Mouse (Mus musculus): ENCODE results near the gene Sytl3.
A peak's percentile ranks its signal among the peaks of the same experiment; 100 is the strongest.

Sytl3 gene

DNA sequence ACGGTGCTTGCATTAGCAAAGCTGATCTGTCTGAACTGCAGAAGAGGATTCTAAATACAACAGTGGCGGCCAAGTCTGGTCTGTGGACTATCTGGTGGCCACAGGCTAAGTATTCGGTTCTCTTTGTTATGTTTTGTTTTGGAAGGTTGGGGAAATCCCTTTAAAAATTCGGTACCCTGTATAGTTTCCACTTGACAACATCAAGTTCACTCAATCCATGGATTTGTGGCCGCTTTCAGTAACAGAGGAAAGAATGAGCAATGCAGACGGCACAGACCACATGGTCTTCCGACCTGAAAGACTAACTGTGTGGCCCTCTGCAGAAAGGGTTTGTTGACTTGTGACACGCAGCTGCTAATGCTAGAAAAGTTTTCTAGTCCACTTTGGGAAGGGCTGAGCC is 100.0 kb downstream of the Sytl3 start:
- DNase-seq, result no peak

DNA sequence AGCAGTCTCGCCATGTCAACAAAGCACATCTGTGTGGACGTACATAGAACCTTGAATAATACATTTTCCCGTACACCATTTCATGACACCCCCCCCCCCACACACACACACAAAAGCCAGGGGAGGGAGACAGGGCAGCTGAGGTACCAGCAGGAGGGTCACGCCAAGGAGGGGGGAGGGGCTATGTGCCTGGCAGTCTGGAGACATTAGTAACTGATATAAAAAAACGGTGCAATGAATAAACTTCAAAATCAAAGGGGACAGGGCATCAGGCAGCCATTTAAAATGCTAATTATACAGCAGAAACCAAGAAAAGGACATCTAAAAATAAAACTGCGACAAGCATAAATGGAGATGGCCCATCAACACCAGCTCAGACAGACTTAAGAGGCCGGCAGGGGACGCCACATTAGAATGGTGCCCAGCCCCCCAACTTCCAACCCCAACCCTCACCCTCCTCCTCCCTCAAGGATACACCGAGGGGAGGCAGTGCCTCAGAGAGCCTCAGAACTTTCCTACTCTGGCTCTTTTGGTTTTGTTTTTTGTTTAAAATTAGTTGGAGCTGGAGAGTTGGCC is 100.9 kb downstream of the Sytl3 start:
- no peak for DNase-seq

- DNase-seq, result no peak
Measured at GRCm38 (mm10) chr17:6763513-6764226, 104.8 kb downstream of the Sytl3 start.

- no peak for DNase-seq
Measured at GRCm38 (mm10) chr17:6764227-6764593, 105.3 kb downstream of the Sytl3 start.

DNA sequence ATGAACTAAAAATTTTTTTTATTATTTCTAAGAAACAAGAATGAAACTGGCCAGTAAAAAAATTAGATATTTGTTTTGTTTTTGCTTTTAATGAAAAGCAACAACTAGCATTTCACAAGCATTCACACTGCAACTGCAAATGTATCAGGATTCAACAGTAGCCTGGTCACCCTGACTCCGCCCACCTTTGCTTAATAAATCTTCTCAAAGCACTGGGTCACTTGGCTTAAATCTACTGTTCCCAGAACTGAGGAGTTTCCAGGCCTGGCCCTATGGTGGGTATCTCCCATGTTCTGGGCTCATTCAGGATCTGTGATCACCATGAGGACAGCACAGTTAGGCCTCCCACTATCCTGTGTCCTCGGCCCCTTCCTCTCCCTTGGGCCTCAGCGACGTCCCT is 105.8 kb downstream of the Sytl3 start:
- no peak for DNase-seq

- DNase-seq, result no peak
Measured at GRCm38 (mm10) chr17:6765886-6766285, 107.0 kb downstream of the Sytl3 start.

- DNase-seq, result no peak
Measured at GRCm38 (mm10) chr17:6766823-6767222, 107.9 kb downstream of the Sytl3 start.

DNA sequence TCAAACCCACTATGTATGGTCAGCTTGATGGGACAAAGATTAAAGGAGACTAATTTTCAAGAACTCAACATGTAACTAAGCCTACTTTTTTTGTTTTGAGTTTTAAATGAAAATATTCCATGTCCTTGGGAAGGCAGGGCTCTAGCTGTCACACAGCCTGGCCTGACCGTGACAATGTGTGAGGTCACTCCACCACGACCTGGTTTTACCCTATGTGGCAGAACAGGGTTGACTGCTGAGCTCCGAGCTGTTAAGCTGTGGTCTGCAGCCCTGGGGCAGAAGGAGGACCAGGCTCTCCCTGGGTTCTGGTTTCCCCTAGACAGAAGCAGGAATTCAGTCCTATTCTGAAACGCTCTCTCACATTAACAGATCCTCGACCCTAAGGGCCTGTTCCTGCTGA is 108.9 kb downstream of the Sytl3 start:
- DNase-seq, result no peak

DNA sequence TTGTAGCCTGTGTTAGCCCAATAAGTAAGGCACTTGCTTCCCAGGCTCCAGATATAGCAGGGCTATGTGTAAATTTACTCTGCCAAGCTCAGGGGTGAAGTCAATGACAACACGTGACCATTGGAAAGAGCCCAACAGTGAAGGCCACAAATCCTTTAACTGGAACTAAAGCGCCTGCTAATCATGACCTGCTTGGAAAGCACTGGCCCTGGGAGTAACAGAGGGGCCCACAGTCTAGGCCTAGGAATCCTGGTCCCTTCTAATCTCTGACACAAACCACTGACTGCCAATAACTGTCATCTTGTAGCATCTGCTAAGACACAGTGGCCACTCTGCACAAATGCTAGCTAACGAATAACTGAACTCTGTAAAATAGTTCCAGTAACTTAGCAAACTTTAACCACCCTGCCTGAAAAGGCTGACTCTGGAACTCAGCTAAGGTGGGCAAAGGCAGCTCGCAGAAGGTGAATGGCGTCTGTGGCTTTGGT is 109.5 kb downstream of the Sytl3 start:
- DNase-seq, result no peak

- peak in 1 of 2 experiments; percentile 43 for DNase-seq
Measured at GRCm38 (mm10) chr17:6769602-6770001, 110.7 kb downstream of the Sytl3 start.

DNA sequence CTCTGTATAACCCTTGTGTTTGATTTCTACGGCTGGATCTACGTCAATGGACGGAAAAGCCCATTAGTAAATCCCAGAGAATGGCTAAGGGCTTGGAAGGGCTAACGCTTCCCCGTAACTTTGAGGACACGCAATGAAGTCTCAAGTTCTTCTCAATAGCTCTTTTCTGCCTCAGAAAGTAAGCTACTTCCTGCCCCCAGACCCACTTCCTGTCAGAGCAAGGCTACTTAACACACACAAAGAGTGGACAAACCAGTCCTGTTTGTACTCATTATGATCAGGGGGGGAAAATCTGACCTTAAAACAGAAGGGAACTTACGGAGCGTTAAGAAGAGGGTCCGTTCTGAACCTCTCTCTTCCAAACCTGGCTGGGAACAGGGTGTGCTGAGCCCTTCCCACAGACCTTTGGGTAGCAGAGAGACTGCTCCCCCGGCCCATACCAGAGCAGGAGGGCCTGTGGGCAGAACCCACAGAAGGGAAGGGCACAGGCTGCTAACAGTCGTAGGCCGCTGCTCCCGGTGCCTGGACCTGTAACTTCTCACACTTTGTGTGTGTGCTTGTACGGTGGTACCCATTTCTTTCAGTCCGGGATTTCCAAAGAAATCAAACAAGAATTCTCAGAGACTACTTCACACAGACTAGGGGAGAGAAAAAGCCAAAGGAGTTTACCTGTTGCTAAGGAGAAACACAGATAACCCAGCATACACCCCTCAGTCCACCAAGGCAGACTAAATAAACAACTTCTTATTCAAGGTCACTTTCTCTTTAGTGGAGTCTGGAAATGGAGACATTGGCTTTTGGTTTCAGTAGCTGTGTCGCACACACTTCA is 113.0 kb downstream of the Sytl3 start:
- no peak for DNase-seq

GRCm38 (mm10) chr17:6772490-6772773 is 113.5 kb downstream of the Sytl3 start:
- DNase-seq, result no peak

DNA sequence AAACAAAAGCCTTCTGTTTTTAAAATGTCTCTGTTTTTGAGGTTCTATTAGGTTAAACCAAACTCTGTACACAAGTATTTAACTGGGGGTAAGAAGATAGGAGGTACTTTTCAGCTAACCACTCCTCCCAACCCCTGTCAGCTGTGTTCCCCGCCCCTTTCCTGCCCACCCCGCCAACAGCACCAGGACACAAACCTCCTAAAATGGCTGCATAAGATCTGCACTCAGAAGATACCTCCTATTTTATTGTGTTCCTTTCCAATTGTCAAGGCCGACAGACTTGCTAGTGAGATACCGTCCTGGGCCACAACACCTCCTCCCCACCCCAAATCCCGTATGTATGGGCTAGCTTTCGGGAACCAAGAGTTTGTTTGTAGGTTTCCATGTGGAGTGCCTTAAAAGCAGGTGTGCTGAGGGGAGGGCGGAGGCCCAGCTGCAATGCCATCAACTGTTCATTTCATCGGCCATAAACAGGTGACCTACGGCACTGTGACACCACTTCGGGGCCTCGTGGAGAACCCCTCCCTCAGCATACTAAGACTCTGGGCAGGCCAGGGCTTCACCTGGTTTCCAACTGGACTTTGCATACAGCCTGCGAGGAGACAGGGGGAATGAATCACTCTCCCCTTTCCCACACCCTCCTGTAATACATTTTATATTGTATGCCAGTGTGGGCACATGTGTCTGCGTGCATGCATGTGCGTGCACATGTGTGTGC is 114.5 kb downstream of the Sytl3 start:
- no peak for DNase-seq

DNA sequence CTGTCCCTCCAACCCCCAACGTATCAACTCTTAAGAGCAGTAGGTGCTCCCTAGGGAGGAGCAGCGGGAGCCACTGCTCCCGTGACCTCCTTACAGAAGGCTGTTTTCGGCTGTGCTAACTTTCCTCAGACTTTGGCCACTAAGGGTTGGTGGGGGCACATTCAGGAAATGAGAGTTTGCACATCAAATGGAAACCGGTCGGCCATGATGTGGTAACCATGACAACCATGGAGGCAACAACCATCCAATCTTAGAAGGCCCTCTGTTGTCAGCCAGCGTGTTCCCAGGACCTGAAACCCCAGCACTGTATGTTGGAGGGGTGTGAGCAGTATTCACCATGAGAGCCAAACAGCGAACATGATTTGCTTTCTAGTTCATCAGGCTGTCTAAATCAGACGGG is 116.3 kb downstream of the Sytl3 start:
- no peak for DNase-seq

GRCm38 (mm10) chr17:6775671-6776070 is 116.8 kb downstream of the Sytl3 start:
- DNase-seq, result no peak

- no peak for DNase-seq
Measured at GRCm38 (mm10) chr17:6776123-6776522, 117.2 kb downstream of the Sytl3 start.

DNA sequence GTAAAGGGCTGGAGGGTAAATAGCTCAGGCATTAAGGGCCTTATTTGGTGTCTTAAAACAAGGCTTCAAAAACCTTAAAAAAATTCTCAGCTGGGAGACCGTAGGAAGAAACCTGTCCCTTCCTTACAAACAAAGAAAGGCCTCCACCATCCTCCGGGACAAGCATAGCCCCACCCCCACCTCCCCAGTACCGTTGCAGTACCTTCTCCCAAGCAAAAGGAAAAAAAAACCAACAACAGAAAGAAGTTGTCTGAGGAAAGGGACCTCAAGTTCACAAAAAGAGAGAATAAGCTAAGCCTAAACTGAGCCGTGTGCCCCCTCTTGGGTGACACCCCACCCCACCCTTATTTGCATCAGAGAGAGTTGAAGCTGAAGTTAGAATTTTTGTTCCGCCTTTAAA is 117.7 kb downstream of the Sytl3 start:
- no peak for DNase-seq

GRCm38 (mm10) chr17:6777061-6777460 is 118.2 kb downstream of the Sytl3 start:
- no peak for DNase-seq

- DNase-seq, result no peak
Measured at GRCm38 (mm10) chr17:6777629-6778331, 118.9 kb downstream of the Sytl3 start.

DNA sequence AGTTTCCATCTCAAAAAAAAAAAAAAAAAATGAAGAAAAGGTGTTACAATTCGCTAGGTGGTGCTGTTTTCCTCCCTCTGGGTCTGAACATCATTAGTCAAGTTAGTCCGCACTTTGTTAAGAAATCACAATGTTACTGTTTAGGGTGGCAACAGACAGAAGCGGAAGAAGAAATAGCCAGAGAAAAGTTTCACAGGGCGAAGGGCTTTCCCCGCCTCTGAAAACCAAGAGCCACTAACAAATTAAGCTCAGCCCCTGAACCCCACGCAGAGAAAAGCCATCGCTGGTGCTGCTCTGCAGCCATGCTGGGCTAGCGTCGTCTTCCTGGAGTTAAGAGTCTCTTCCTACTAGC is 119.4 kb downstream of the Sytl3 start:
- peak; percentile 43 to 58 for DNase-seq

- peak; percentile 44 to 56 for DNase-seq
Measured at GRCm38 (mm10) chr17:6778771-6779509, 120.0 kb downstream of the Sytl3 start.

GRCm38 (mm10) chr17:6779632-6780031 is 120.7 kb downstream of the Sytl3 start:
- no peak for DNase-seq

All from cerebellum, postnatal 25 days (tissue).